Mouse (Mus musculus): ENCODE results near the gene Clcc1. TPM values are rescaled to one million over a fixed set of nuclear protein-coding genes. Genes with fewer than 3 reads are reported as not detected.
"Not testable (repeated sequence)": the region's sequence is repeated elsewhere in the genome, so short reads cannot be mapped to it uniquely, and the experiment has no call there.

Gene Clcc1
- total RNA-seq (2015; ENCODE audit: low replicate concordance) (11.2 and 22.2 TPM in 2 replicates), total RNA-seq (2017; ENCODE audit: low replicate concordance) (57.4 and 62.3 TPM in 2 replicates)

GRCm38 (mm10) chr3:108653710-108654379, at the start of gene Clcc1:
Gene Clcc1 (plus strand): TSS chr3:108653913.
- ATAC-seq (replicated peaks; ENCODE audit: low FRiP score, poor library complexity, severe bottlenecking): peak; percentile 94

- ATAC-seq (replicated peaks; ENCODE audit: low FRiP score, poor library complexity, severe bottlenecking): no peak
These were observed 44.8 kb upstream of the Clcc1 start for GRCm38 (mm10) chr3:108608906-108609305.

- ATAC-seq (replicated peaks; ENCODE audit: low FRiP score, poor library complexity, severe bottlenecking): no peak
These were observed 19.0 kb upstream of the Clcc1 start for GRCm38 (mm10) chr3:108634761-108635160.

- no peak for ATAC-seq (replicated peaks; ENCODE audit: low FRiP score, poor library complexity, severe bottlenecking)
These were observed 14.3 kb upstream of the Clcc1 start for GRCm38 (mm10) chr3:108639412-108639811.

- ATAC-seq (replicated peaks; ENCODE audit: low FRiP score, poor library complexity, severe bottlenecking): no peak
These were observed 12.7 kb upstream of the Clcc1 start for GRCm38 (mm10) chr3:108640998-108641397.

- no peak for ATAC-seq (replicated peaks; ENCODE audit: low FRiP score, poor library complexity, severe bottlenecking)
These were observed 8.9 kb upstream of the Clcc1 start for GRCm38 (mm10) chr3:108644856-108645255.

GRCm38 (mm10) chr3:108646036-108646435, 7.7 kb upstream of the Clcc1 start:
- ATAC-seq (replicated peaks; ENCODE audit: low FRiP score, poor library complexity, severe bottlenecking): no peak

GRCm38 (mm10) chr3:108647681-108648080, 6.0 kb upstream of the Clcc1 start:
- ATAC-seq (replicated peaks; ENCODE audit: low FRiP score, poor library complexity, severe bottlenecking): not testable (repeated sequence)

GRCm38 (mm10) chr3:108652866-108653642, 659 bp upstream of the Clcc1 start:
- ATAC-seq (replicated peaks; ENCODE audit: low FRiP score, poor library complexity, severe bottlenecking): no peak

- ATAC-seq (replicated peaks; ENCODE audit: low FRiP score, poor library complexity, severe bottlenecking): no peak
These were observed 853 bp downstream of the Clcc1 start for GRCm38 (mm10) chr3:108654566-108654965.

GRCm38 (mm10) chr3:108655486-108655885, 1.8 kb downstream of the Clcc1 start:
- no peak for ATAC-seq (replicated peaks; ENCODE audit: low FRiP score, poor library complexity, severe bottlenecking)

GRCm38 (mm10) chr3:108658612-108659011, 4.9 kb downstream of the Clcc1 start:
- ATAC-seq (replicated peaks; ENCODE audit: low FRiP score, poor library complexity, severe bottlenecking): no peak

GRCm38 (mm10) chr3:108660941-108661340, 7.2 kb downstream of the Clcc1 start:
- no peak for ATAC-seq (replicated peaks; ENCODE audit: low FRiP score, poor library complexity, severe bottlenecking)

- no peak for ATAC-seq (replicated peaks; ENCODE audit: low FRiP score, poor library complexity, severe bottlenecking)
These were observed 22.9 kb downstream of the Clcc1 start for GRCm38 (mm10) chr3:108676616-108677015.

GRCm38 (mm10) chr3:108681004-108681403, 27.3 kb downstream of the Clcc1 start:
- no peak for ATAC-seq (replicated peaks; ENCODE audit: low FRiP score, poor library complexity, severe bottlenecking)

GRCm38 (mm10) chr3:108683597-108683996, 29.9 kb downstream of the Clcc1 start:
- ATAC-seq (replicated peaks; ENCODE audit: low FRiP score, poor library complexity, severe bottlenecking): not testable (repeated sequence)

GRCm38 (mm10) chr3:108685701-108686100, 32.0 kb downstream of the Clcc1 start:
- no peak for ATAC-seq (replicated peaks; ENCODE audit: low FRiP score, poor library complexity, severe bottlenecking)

- ATAC-seq (replicated peaks; ENCODE audit: low FRiP score, poor library complexity, severe bottlenecking): peak; percentile 57
These were observed 35.3 kb downstream of the Clcc1 start for GRCm38 (mm10) chr3:108689015-108689441.

- no peak for ATAC-seq (replicated peaks; ENCODE audit: low FRiP score, poor library complexity, severe bottlenecking)
These were observed 35.7 kb downstream of the Clcc1 start for GRCm38 (mm10) chr3:108689446-108689845.

GRCm38 (mm10) chr3:108689979-108690378, 36.3 kb downstream of the Clcc1 start:
- no peak for ATAC-seq (replicated peaks; ENCODE audit: low FRiP score, poor library complexity, severe bottlenecking)

- ATAC-seq (replicated peaks; ENCODE audit: low FRiP score, poor library complexity, severe bottlenecking): no peak
These were observed 40.6 kb downstream of the Clcc1 start for GRCm38 (mm10) chr3:108694321-108694720.
